Mouse (Mus musculus): ENCODE data around the gene Csnk2a2.

Gene Csnk2a2

DNA sequence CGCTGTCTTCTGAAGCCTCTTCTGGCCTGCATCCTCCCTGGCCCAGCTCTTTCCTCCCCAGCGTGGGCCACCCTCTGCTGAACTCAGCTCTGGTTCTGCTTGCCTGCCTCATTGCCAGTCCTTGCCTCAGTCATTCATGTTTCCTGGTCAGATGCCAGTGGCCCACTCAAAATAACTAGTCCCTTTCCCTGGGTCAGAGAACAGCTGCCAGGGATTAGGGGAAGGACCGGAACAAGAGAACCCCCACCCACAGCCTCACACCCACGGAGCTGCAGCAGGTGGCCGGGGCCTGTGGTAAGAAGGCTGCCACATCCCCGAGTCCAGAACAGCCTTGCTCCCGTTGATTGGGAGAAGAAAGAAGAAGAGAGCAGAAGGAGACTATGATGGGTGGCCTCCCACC, 88.7 kb downstream of the Csnk2a2 start:
- TF ChIP-seq GATA4 (IDR thresholded peaks at IDR 0.05; ENCODE audit: insufficient replicate concordance, low read length), result no peak

DNA sequence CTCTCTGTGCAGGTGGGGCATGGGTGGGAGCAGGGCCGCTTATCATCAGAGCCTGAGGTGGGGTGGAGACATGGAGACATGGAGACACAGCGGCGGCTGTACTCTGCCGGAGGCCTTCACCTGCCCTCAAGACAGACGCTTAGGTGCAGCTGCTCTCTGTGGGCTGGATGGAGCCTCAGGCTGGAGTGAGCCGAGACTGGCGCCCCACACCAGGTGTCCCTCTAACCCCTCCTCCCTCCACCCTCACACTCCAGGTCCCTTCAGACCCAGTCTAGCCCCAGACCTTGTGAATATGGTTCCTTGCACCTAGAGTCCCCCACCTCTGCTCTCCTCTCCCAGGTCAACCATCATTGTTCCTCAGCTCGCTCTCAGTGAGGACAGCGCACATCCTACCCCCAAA, 90.7 kb downstream of the Csnk2a2 start:
- no peak for TF ChIP-seq GATA4 (IDR thresholded peaks at IDR 0.05; ENCODE audit: insufficient replicate concordance, low read length)

DNA sequence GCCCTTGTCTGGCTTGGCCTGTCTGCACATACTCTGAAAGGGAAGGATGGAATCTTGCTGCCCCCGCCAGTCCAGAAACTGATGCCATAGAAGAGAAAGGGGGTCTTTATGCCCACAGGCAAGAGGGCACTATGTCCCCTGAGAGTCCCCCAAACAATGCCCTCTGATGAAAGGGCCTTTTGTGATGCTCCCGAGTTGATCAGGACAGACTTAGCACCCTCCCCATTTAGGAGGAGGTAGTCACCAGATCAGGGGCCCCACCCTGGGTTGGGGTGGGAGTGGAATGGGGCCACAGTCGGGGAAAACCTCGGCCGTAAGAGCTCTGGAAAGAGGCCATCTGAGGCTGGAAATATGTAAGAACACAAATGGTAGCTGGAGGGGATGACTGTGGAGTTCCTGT, 92.6 kb downstream of the Csnk2a2 start:
- TF ChIP-seq GATA4 (IDR thresholded peaks at IDR 0.05; ENCODE audit: insufficient replicate concordance, low read length), result no peak

GRCm38 (mm10) chr8:95396752-95397151, 93.1 kb downstream of the Csnk2a2 start:
- TF ChIP-seq GATA4 (IDR thresholded peaks at IDR 0.05; ENCODE audit: insufficient replicate concordance, low read length), result no peak
